Mouse (Mus musculus) layer of hippocampus, postnatal 25 days (tissue): ENCODE measurements at regions not wholly inside any gene's neighbourhood (a gene's known extent, or its start where the extent isn't known, plus 50 kb on each side); places are given as distances from the start of the nearest gene placed in this dataset.

ENCODE experiments used
- DNase-seq, 2 experiments: peaks; one replicate each; pipeline ENCODE4 v3.0.0; 2022; ENCODE audit warnings: mixed read lengths in 2 of 2, low spot score in 1 of 2; ENCODE audit errors: extremely low spot score in 1 of 2

DNA sequence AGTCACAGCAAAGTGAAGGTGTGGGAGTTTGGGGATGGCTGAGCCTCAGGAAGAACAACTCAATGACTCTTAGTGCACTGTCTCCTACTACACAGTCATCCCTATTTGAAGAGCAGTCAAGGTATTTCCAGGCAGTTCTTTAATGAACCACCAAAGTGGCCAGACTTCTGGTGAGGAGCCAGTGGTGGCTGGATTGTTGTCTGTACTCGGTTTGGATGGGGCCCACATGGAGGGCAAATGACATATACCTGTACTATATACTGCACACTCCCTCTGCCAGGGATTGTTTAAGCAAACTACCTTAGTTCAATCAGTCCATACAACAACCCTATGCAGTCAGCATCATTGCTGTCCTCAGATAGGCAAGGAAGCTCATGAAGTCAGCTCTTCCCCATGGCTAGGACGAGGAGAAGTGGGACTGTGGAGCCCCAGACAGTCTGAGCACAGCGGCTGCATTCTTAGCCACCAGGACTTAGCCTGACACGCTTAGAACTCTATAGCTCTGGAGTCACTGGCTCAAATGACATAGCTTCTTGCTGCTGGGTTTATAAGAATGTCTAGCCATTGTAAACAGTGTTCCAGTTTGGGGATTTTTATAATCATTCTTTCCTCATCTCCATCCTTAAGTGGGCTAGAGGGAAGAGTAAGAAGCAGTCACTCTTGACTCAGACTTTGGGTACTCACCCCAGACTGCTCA is 72.8 kb upstream of the Boc start:
- no peak for DNase-seq

DNA sequence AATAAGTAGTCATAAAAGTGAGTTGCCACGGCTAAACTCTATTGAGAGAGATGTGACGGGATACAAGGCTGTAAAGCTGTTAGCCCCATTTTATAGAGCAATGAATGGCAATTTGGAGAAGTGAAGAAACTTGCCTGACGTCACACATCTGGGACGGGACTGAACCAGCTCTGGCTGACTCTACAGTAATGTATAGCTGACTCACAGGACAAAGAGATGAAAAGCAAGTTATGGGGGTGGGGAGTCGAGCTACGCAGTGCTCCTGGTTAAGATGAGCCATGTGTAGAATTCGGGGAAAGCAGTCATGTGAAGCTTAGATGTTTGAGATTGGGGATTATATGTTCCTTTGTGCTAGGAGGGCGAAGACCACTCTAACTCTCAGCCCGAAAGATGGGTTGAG is 72.2 kb upstream of the Boc start:
- no peak for DNase-seq

DNA sequence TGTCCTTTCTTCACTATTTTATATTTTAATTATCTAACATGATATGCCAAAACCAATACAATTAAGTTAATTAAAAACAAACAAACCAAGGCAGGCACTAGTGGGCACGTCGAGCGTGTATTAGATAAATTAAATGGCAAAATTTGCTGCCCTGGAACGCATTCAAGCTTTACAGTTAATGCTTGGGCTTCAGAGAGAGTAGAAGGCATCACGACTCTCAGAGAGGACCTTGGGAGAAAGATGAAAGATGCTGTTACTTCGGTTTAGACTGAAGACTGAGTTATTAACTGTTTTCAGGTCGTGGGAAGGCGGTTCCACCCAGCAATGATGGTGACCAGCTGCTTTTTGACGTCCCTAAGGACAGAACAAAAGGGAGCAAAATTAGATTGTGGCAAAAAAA is 71.7 kb upstream of the Boc start:
- DNase-seq, result no peak

DNA sequence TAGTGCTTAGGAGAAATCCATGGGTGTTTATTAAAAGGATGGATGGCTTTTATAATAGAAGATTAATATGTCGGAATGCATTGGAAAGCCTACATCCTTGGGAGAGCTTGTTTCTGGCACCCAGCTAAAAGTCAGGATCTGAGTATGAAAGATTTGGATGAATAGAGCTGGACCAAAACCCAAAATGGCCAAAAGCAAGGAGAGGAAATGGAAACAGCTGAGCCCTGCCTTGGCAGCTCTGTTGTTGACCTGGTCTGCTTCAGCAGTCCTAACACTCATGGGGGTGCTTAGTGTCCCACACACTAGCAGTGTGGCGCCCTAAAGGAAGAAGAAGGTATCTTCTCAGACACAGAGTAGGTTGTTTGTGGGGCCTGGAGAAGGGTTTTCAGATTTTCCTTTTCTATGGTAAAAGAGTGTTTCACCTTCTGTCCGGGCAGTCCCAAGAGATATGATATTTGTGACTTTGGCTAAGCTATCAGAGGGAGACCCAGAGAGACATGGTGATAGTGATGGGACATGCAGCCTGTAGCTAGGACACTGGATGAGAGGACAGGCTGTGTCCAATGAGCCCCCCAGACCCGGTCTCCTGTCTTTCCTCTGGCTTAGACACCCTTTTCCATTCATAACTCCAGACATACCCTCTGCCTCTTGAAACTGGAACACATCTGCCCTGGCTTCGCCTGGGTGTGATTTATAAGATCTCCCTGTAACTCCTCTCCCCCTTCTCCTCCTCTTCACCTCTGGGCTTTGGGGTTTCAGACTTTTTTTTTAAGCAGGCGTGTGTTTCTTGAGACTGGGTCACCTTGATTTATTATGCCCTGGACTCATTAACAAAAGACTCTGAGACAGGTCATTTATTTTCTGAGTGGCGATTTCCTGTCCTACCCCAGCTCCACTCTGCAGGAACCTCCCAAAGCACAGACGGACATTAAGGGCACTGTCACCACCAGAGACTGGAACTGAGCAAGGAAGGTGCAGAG is 70.9 kb upstream of the Boc start:
- DNase-seq, result no peak

DNA sequence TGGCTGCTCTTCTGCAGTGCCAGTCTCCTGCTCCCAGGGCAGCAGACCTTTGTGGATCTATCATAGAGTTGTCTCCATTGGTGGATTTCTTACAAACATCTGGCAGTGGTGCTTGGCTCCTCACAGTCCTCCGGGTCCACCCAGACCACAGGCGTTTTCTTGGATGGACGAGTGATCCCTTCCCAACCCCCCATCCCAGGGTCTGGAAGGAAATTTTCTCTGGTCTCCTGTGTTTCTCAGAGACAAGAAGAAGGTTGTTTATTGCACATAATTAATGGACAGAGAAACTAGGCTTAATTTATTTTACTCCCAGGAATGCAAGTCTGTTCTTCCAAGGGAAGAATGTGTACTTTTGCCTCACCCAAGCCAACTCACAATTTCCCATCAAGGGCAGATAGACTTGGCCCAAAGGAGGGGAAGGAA is 67.2 kb upstream of the Boc start:
- no peak for DNase-seq

DNA sequence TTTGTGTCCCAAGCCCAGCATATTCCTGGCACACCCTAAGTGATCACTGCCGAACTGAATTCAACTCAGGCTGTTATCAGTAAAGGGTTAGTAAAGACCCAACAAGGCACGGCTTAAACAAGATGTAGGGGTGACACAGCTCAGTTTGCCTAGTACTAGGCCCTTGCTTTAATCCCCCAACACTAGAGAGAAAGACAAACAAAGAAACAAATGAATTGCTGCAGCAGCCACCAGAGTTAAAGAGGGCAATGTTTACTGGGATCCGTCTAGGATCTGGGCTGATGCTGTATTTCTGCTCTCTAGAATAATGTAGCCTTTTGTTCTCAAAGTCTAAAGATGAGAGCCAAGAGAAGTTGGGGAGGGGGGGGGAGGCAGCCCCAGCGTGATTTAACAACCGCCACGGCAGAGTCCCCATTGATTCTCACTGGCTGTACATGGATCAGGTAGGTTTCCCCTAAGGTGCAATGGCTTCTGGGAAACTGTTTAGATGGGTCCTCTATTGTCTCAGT is 66.5 kb upstream of the Boc start:
- DNase-seq, result no peak

DNA sequence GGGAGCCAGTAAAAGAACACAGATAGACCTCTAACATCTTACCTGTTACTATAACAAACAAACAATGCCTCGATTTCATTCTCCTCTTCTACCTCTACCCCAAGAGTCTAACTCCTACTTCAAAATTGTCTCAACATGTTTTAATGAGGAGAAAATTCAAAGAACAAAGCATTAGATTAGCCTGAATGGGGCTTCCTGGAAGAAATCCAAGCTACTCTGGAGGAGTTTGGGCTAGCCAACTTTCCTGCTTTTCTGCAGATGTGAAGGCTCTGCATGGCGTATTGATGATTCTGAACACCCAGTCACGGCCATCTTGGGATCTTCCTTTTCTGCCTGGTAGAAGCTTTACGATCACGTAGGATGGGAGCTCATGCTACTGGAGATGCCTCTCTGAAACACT is 62.9 kb upstream of the Boc start:
- DNase-seq, result no peak

DNA sequence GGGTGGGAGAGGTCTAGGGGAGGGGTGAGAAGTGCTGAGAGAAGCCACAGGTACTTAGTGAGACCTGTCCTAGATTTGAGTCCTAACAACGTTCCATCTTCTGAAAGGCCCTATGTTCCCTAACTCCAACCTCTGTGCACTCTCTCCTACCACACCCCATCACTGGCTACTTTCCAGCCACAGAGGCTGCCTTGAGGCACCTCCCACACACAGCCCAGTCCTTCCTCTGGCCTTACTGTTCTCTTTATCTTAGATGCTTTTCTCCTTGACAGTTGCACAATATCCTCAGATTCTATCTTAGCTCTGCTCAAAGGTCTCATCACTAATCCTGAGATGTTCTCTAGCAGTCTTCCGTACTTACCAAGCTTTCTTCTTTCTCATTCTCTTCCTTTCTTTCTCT is 61.8 kb upstream of the Boc start:
- DNase-seq, result no peak

DNA sequence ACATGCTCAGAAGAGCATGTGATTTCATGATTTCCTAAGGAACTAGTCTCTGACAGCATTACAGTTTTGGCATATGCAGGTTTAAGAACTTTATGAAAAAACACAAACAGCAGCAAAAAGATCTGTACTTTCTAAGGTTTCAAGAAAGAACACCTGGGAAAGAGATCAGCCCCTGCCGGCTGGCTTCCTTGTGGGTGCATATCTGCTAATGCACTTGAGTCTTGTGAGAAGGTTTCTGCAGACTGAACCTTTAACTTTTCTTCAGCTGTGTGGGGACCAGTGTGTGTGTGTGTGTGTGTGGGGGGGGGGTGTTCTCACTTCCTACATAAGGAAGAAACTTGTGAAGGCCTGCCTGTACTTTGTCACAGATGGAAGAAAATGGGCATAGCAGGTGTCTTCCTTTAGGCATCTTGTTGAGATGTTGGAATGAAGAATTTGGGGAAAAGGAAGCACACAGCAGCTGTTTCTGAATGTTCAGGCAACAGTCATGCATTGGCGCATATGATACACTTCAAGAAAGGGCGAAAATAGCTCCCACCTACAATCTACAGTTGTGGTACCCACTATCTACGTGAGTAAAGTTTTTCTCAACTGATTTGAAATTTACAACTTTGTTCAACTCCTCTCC is 60.9 kb upstream of the Boc start:
- no peak for DNase-seq

DNA sequence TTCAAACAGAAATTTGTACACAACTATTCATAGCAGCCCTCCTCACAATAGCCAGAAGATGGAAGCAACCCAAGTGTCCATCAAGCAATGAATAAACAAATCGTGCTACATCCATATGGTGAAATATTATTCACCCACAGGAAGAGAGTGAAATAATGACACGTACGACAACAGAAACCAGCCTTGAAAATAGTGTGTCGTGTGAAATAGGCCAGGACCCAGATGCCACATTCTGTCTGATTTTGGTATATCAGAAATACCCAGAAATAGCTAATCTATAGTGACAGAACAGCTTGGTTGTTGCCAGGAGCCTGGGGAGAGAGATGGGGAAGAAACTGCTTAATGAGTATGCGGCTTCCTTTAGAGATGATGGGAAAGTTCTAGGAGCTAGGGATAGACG is 58.3 kb upstream of the Boc start:
- DNase-seq, result no peak

DNA sequence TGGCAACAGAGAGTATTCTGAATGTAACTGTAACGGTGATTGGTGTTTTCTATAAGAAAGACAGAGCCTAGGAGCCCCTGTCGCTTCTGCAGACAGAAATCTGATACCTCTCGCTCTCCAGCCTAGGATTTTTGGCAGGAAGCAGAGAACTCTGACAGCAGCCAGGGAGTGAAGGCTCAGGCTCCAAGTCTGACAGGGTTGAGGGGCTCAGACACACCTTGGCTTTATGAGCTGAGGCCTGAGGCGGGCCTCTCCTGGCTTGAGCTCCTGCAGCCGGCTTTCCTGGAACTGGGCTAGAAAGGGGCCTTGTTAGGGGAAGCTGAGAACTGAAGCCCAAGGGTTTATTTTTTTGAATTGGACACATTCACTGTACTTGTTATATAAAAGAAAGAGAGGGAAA is 57.7 kb upstream of the Boc start:
- no peak for DNase-seq

DNA sequence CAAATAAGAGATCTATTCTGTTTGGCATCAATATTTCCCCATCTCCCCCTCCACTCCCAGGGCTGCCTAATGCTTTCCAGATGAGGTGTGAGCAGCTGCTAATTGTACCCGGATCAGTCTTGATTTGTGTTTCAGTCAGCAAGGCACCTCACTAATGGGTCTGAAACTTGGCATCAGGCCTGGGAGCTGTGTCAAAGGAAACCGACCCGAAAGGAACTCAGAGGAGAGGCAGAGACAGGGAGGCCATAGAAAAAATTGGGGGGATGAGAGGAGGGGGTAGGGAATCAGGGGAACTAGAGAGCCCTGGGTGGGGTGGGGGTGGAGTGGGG is 57.1 kb upstream of the Boc start:
- no peak for DNase-seq

DNA sequence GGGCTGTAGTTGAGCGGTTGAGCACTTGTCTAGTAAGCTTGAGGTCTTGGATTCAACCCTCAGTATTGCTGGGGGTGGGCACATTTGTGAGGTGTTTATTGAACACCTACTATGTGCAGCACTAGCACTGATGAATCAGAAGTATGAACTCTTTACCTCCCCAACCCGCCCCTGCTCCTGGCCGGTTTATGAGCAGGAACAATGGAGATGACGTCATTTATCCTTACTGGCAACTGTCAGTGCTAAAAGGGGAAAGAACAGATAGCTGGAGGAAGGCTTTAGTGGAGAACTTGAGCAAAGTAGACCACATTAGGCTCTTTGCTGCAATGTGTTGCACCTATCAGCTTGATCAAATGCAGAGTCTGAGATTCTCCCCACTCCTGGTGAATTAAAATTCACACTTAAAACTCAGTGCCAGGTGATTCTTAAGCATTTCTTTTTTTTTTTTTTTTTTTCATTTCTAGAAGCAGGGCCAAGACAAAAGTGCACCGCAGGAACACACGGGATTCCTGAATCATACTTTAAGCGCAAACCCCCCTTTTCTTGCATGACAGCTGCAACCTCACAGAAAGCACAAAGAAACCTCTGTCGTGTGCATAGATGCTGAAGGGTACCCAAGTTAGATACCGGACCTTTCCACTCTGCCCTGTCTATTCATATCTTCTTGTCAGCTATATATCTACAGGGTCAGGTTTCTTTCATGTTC is 56.6 kb upstream of the Boc start:
- no peak for DNase-seq

DNA sequence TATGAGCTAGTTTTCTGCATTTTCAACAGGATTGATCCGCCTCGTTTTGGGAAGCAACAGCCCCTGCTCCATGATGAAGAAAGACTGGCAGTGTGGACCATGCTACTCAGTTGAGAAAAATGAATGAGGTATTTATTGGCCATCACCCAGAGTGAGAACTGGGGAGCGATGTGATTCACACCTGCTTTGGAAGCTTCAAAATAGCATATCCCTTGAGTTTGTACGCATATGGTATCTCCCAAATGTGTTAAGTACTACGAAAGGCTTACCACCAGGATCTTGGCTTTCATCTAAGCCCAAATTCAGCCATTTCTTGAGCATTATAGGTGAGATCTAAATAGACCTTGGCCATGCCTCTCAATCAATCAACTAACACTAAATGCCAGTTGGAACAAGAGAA is 55.5 kb upstream of the Boc start:
- DNase-seq, result no peak

DNA sequence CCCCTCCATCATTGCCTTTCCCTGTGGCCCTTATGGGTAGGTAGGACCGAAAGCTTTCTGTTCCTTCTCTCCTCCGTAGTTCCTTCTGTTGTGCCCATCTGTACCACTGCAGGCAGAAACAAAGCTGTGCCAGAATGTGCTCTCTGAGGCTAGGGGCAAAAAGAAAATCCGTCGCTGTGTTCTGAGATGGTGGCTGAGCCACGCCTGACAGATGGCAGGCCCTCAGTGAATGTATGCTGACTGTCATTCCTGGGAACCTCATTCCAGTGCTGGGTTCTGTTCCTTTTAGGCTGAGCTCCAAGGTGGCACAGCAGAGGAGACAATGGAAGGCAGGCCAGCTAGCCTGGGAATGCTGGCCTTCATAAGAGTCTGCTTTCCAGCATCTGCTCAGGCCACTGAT is 54.0 kb upstream of the Boc start:
- no peak for DNase-seq

DNA sequence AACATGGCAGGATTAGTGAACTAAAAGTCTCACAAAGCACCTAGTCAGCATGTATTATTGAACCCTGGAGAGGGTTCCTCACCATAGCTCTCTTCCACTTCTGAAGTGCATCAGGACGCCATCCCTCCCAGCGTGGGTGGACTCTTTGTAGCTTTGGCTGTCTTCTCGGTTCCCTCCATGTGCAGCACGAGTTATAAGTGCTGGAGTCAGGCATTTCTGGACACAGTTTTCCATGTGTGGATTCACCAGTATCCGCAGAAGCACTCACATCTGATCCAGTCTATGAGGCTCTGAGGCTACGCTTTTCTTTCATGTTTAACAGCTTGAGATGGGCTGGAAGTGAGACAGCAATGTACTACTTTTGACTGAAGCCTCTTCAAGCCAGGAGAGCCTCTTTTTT is 52.8 kb upstream of the Boc start:
- no peak for DNase-seq

DNA sequence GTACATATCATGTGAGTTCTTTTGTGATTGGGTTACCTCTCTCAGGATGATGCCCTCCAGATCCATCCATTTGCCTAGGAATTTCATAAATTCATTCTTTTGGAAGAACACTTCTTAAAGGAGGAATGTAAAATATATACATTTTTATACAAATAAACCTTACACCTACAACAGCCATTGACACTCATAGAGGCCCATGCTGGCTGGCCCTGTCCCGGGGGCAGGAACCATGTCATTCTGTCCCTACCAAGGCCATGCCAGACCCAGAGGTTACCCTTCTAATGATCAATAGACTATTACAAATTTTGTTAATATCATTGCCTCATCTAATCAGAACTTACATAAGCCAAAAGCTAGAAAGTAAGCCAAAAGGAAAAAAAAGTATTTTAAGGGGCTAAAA is 49.9 kb upstream of the Boc start:
- DNase-seq, result no peak
